Mouse (Mus musculus) midbrain, embryonic 11.5 days (tissue): ENCODE measurements around the gene Arrdc3. TPM values are rescaled to one million over a fixed set of nuclear protein-coding genes. Genes with fewer than 3 reads are reported as not detected.

ENCODE experiments used
- ATAC-seq: fragments of 200-750 bp; cut with Nextera tagmentation; 2 replicates; pipeline ENCODE4 v1.8.0; 2017; ENCODE audit warnings: moderate TSS enrichment, moderate library complexity; ENCODE audit not compliant: low FRiP score
- DNase-seq: peaks from one replicate; pipeline ENCODE4 v3.0.0; 2015; ENCODE audit warnings: low spot score; ENCODE audit errors: missing footprints
- H3K27ac ChIP-seq: fragments of 300-500 bp; sonication (generic); 2 replicates; pipeline ENCODE4 v1.5.1; 2014; ENCODE audit warnings: low read depth, low read length
- H3K27me3 ChIP-seq: fragments of 300-500 bp; sonication (generic); 2 replicates; pipeline ENCODE4 v1.6.1; 2014; ENCODE audit warnings: mild to moderate bottlenecking, low read length, moderate library complexity, mixed read lengths; ENCODE audit not compliant: control insufficient read depth, insufficient read depth
- H3K36me3 ChIP-seq: fragments of 300-500 bp; sonication (generic); 2 replicates; pipeline ENCODE4 v1.6.1; 2014; ENCODE audit warnings: mild to moderate bottlenecking, low read length, moderate library complexity, mixed read lengths; ENCODE audit not compliant: control insufficient read depth, insufficient read depth
- H3K4me1 ChIP-seq: fragments of 300-500 bp; sonication (generic); 2 replicates; pipeline ENCODE4 v1.6.1; 2014; ENCODE audit warnings: low read length; ENCODE audit not compliant: control insufficient read depth, insufficient read depth
- H3K4me2 ChIP-seq: fragments of 300-500 bp; sonication (generic); 2 replicates; pipeline ENCODE4 v1.6.1; 2014; ENCODE audit warnings: mild to moderate bottlenecking, moderate library complexity
- H3K4me3 ChIP-seq: fragments of 300-500 bp; sonication (generic); 2 replicates; pipeline ENCODE4 v1.5.1; 2014; ENCODE audit warnings: low read depth, low read length
- H3K9ac ChIP-seq: fragments of 300-500 bp; sonication (generic); 2 replicates; pipeline ENCODE4 v1.6.1; 2014; ENCODE audit warnings: low read length
- H3K9me3 ChIP-seq: fragments of 300-500 bp; sonication (generic); 2 replicates; pipeline ENCODE4 v1.6.1; 2016; ENCODE audit warnings: low read length; ENCODE audit not compliant: control insufficient read depth
- WGBS: fragments of 180-500 bp; shearing (Covaris S2); extraction: QIAGEN DNeasy Blood & Tissue Kit; methylation state at CpG from one replicate; pipeline ENCODE4 v1.1.7; 2014; 5-methylcytosine and 5-hydroxymethylcytosine counted together
- polyA plus RNA-seq: library from polyadenylated mRNA; unstranded; fragments of >200 nt; fragmentation: Nextera tagmentation; extraction: Ambion mirVana; gene quantifications from 2 replicates; pipeline ENCODE4 v1.2.1, GENCODE M21; 2014

Arrdc3 gene
- polyA plus RNA-seq = 53.7 and 58.4 TPM in 2 replicates

DNA sequence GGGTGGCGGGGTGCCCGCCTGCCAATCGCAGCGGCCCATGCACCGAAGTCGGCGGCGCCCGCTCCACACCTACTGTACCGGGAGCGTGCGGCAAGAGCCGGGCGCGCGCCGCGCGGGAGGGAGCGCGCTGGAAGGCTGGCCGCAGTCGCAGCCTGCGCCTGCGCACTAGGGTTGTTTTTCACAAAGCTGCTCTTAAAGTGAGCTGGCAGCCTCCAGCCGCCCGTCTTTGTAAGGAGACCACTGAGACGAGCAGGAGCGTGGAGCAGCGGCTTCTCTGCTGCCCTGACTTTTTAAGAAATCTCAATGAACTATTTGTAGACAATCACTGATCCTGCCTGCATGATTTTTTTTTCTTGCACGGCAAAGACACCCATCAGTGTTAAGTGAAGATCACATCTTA lies at the start of gene Arrdc3:
Gene Arrdc3, plus strand, starts transcription at position 195 of the 400 bp plus-strand sequence.
- H3K36me3 ChIP-seq = no peaks in the 10 kb centered on the region
- H3K4me1 ChIP-seq = peaks cover 6% of the 10 kb centered on the region; the same call in 1 of the 2 replicates
- peak within 1 kb of the TSS; percentile 87 for H3K4me3 ChIP-seq
- peak within 1 kb of the TSS; percentile 100 for H3K9ac ChIP-seq
- H3K27me3 ChIP-seq = no peaks in the 10 kb centered on the region
- H3K9me3 ChIP-seq = no peaks in the 10 kb centered on the region
- H3K4me2 ChIP-seq = peak within 1 kb of the TSS; percentile 62
- under 1% methylated on average over 29 of the region's 31 CpGs for WGBS
- peak; percentile 62 for ATAC-seq
- peak; percentile 100 for DNase-seq
- peak within 1 kb of the TSS; percentile 93 for H3K27ac ChIP-seq

DNA sequence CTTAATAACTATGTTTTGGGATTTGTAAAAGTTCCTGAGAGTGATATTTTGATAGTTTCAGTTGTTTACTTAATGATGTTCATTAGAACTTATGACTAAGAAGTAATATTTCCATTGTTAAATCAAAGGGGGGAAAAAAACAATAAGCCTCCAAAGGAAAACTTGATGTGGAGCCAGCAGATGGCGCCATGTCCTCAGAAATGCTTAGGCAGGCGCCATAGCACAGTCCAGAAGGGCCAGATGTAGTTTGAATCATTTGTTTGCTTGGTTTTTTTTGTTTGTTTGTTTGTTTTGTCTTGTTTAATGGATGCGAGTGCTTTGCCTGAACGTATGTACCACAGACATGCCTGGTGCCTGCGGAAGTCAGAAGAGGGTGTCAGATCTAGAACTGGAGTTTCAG lies 21.0 kb upstream of the Arrdc3 start:
- Histone ChIP-seq H3K4me2 (no peak overlapping the region), H3K27ac (no peak overlapping the region), H3K9me3 (no peaks in the 10 kb centered on the region), H3K4me3 (no peak overlapping the region), H3K9ac (no peak overlapping the region), H3K4me1 (no peaks in the 10 kb centered on the region), H3K36me3 (no peaks in the 10 kb centered on the region), H3K27me3 (no peaks in the 10 kb centered on the region)
- 13% methylated on average over 5 of the region's 5 CpGs for whole genome bisulfite sequencing
- ATAC-seq (peak; percentile 66), DNase-seq (peak; percentile 97)

DNA sequence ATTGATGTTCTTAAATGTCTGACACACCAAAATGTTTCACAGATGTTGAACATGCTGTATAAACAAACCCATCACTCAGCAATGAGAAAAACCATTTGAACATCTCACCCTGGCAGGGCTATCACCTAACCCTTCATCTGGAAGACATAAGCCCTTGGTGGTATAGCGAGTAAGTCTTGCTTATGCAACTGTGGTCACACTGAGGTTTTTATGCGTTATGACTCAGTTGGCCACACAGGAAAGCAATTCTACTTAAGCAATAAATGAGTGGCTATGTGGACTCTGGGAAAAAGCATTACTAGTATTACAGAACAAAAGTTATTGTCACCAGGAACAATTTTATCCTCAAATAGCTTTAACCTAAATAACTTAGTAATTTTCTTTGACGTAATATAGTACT lies 19.0 kb upstream of the Arrdc3 start:
- Histone ChIP-seq H3K4me2 (no peak overlapping the region), H3K9me3 (no peaks in the 10 kb centered on the region), H3K27ac (no peak overlapping the region), H3K4me3 (no peak overlapping the region), H3K27me3 (no peaks in the 10 kb centered on the region), H3K36me3 (no peaks in the 10 kb centered on the region), H3K4me1 (no peaks in the 10 kb centered on the region), H3K9ac (no peak overlapping the region)
- ATAC-seq (no peak), DNase-seq (no peak)
- WGBS = 91% methylated on average over 3 of the region's 3 CpGs

DNA sequence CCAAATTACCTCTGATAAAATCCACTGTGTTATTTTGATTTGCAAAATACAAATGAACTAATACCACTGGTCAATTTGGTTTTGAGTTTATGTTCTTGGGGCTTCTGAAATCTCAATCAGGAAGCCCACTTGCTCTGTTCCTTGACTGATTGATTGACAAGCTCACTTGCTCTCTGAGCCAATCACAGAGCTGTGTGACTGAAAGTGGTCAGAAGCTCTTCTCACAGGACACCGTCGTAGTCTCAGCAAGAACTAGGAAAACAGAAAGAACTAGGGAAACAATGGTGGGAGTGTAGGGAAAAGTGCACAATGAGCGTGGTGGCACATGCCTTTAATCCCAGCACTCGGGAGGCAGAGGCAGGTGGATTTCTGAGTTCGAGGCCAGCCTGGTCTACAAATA lies 8.1 kb upstream of the Arrdc3 start:
- no peaks in the 10 kb centered on the region for H3K9me3 ChIP-seq
- H3K27ac ChIP-seq = no peak overlapping the region
- no peak overlapping the region for H3K9ac ChIP-seq
- 87% methylated on average over 5 of the region's 5 CpGs for WGBS
- DNase-seq (no peak), ATAC-seq (no peak)
- no peaks in the 10 kb centered on the region for H3K36me3 ChIP-seq
- no peaks in the 10 kb centered on the region for H3K27me3 ChIP-seq
- no peak overlapping the region for H3K4me3 ChIP-seq
- no peak overlapping the region for H3K4me2 ChIP-seq
- no peaks in the 10 kb centered on the region for H3K4me1 ChIP-seq

DNA sequence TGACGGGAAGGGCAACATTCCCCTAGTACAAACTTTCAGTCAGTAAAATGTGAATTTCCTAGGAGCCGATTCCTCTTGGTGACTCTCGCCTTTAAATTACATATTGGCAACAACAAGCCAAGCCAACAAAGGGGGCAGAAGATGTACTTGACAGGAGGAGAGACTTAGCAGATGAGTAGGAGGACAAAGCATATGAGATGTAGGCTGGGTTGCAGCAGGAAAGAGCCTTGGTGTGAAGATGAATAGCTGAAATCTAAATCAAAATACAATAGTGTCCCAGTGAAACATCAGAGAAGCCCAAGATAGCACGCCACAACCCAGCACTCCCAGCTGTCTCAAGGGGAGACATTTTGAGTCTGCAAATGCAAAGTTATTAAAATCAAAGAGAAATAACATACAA lies 2.4 kb upstream of the Arrdc3 start:
- Histone ChIP-seq H3K9me3 (no peaks in the 10 kb centered on the region), H3K9ac (no peak overlapping the region), H3K27me3 (no peaks in the 10 kb centered on the region), H3K4me3 (no peak overlapping the region), H3K27ac (no peak overlapping the region), H3K4me2 (no peak overlapping the region), H3K4me1 (peaks cover 2% of the 10 kb centered on the region; the same call in 1 of the 2 replicates), H3K36me3 (no peaks in the 10 kb centered on the region)
- WGBS = 86% methylated on average over 4 of the region's 4 CpGs
- DNase-seq (no peak), ATAC-seq (no peak)

DNA sequence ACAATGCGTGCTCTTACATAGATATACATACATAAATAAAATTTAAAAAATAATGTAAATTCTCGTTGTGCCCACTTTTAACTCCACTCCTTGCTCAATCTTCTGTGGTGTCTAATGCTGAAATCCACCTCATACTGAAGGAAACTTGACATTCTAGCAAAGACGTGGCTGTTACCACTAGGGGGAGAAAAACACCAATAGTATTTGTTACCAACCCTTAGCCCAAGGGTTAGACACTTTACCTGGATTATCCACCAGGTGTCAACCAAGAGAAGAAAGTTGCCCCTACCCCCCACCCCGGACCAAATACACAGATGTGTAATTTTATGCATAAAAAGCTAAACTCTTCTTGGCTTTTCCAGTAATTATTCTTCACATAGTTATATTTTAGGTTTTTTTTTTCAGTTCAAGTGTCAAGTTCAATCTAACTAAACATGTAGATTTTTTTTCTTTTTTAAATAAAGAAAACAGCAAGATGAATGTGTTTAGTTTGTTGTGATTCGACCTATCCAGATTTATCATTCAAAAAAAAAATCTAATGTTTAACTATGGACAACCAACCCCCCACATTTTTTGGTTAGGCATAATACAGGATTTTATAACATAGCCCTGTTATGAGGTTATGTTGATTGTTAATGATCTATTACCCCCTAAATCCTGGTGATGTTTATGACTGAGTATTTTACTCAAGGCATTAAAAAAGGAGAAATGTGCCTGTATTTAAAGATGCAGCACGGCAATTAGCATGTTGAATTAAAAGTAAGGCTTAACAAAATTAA lies 1.3 kb upstream of the Arrdc3 start:
- H3K4me1 ChIP-seq = peaks cover 5% of the 10 kb centered on the region; the same call in 1 of the 2 replicates
- ATAC-seq (no peak), DNase-seq (peak; percentile 91)
- 23% methylated on average over 6 of the region's 6 CpGs for WGBS
- H3K9me3 ChIP-seq = no peaks in the 10 kb centered on the region
- no peak overlapping the region; the same call in 1 of the 2 replicates for H3K27ac ChIP-seq
- H3K27me3 ChIP-seq = no peaks in the 10 kb centered on the region
- H3K4me3 ChIP-seq = no peak overlapping the region
- peak overlapping the region; percentile 62 for H3K4me2 ChIP-seq
- H3K36me3 ChIP-seq = no peaks in the 10 kb centered on the region
- H3K9ac ChIP-seq = no peak overlapping the region; the same call in 1 of the 2 replicates

DNA sequence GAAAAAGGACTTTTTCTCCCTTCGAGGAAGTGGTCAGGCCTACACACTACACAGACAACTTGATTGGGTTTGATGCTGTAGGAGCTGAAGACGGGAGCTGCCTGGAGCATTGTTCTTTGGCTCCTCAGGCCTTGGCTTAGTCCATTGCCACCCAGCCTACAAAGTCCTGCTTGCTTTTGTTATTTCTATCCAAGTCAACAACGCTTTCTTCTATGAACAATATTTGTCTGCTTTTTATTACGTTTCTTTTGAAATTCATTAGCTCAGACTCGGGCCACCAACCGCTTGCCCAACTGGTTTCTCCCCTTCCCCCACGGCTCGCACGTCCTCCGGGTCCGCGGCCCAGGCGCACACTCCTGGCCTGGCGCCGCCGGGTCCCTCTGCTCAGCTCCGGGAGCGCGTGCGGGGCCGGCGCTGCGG lies 458 bp upstream of the Arrdc3 start:
- Histone ChIP-seq H3K9ac (peak overlapping the region; percentile 100), H3K27ac (peak overlapping the region; percentile 93), H3K4me3 (peak overlapping the region; percentile 87), H3K9me3 (no peaks in the 10 kb centered on the region), H3K36me3 (no peaks in the 10 kb centered on the region), H3K4me2 (peak overlapping the region; percentile 62), H3K4me1 (peaks cover 6% of the 10 kb centered on the region; the same call in 1 of the 2 replicates), H3K27me3 (no peaks in the 10 kb centered on the region)
- DNase-seq = peak; percentile 97
- 0% methylated on average over 22 of the region's 23 CpGs for WGBS
- peak; percentile 59 for ATAC-seq

DNA sequence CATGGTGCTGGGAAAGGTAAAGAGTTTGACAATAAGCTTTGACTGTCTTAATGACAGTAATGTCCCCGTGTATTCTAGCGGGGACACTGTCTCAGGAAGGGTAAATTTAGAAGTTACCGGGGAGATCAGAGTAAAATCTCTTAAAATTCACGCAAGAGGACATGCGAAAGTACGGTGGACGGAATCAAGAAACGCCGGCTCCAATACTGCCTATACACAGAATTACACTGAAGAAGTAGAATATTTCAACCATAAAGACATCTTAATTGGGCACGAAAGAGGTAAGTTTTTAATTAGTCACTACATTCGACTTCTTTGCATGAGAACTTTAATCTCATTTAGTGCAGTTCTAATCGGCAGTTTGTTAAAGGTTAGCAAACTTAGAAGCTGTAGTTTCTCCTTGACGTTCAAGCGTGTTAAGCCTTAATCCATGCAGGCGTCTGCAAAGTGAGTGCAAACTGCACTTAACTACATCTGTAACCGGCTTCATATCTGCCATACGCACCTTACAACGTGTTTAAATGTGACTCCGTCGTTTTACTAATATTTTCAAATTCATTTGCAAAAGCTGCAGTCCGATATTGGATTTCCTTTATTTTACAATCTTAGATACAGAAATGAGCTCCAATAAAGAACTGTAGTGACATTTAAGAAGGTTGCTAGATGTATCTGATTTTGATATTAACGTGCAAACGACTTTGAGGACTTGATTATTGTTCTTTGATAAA lies 629 bp downstream of the Arrdc3 start:
- H3K27me3 ChIP-seq = no peaks in the 10 kb centered on the region
- H3K9ac ChIP-seq = peak overlapping the region; percentile 100
- peak overlapping the region; percentile 62 for H3K4me2 ChIP-seq
- peak overlapping the region; percentile 87 for H3K4me3 ChIP-seq
- H3K36me3 ChIP-seq = no peaks in the 10 kb centered on the region
- no peak for ATAC-seq
- peak overlapping the region; percentile 93 for H3K27ac ChIP-seq
- under 1% methylated on average over 23 of the region's 23 CpGs for WGBS
- H3K4me1 ChIP-seq = peaks cover 6% of the 10 kb centered on the region; the same call in 1 of the 2 replicates
- H3K9me3 ChIP-seq = no peaks in the 10 kb centered on the region
- peak; percentile 98 for DNase-seq
